Mouse (Mus musculus) spleen, adult 2 months (tissue): ENCODE data around the gene Kxd1. TPM values are rescaled to one million over a fixed set of nuclear protein-coding genes. Genes with fewer than 3 reads are reported as not detected.

Experiments
- DNase-seq, 2 experiments: peaks; one replicate each; pipeline versions ENCODE4 v3.0.0 to v3.0.0-alpha.2; 2012 to 2021; ENCODE audit warnings: low spot score in 2 of 2, low read depth in 1 of 2
- H3K27ac ChIP-seq: fragments of 200-500 bp; 2 replicates; pipeline ENCODE4 v1.5.1; 2012; ENCODE audit warnings: low read length, inconsistent platforms; ENCODE audit not compliant: insufficient read depth
- H3K27me3 ChIP-seq: fragments of 200-500 bp; 2 replicates; pipeline ENCODE4 v1.6.1; 2012; ENCODE audit warnings: mild to moderate bottlenecking, moderate library complexity, low read length, inconsistent platforms; ENCODE audit not compliant: control insufficient read depth, insufficient read depth
- H3K36me3 ChIP-seq: fragments of 200-500 bp; 2 replicates; pipeline ENCODE4 v1.6.1; 2012; ENCODE audit warnings: mild to moderate bottlenecking, low read length, inconsistent platforms; ENCODE audit not compliant: control insufficient read depth, insufficient read depth
- H3K4me1 ChIP-seq: fragments of 200-500 bp; 2 replicates; pipeline ENCODE4 v1.6.1; 2011; ENCODE audit warnings: inconsistent platforms; ENCODE audit not compliant: control insufficient read depth, insufficient read depth, insufficient read length
- H3K4me3 ChIP-seq: fragments of 200-500 bp; 2 replicates; pipeline ENCODE4 v1.5.1; 2011; ENCODE audit warnings: mild to moderate bottlenecking, inconsistent platforms; ENCODE audit not compliant: insufficient read depth, insufficient read length; ENCODE audit errors: extremely low read depth
- CTCF ChIP-seq: fragments of 200-500 bp; IDR thresholded peaks from 2 replicates; pipeline ENCODE4 v1.5.1; 2011; ENCODE audit warnings: mild to moderate bottlenecking, inconsistent platforms; ENCODE audit not compliant: insufficient read depth, insufficient read length, insufficient replicate concordance; ENCODE audit errors: extremely low read depth
- POLR2A ChIP-seq: fragments of 200-500 bp; IDR thresholded peaks from 2 replicates; pipeline ENCODE4 v1.6.1; 2011; ENCODE audit warnings: low read depth, low read length, inconsistent platforms
- WGBS: fragments of 180-500 bp; shearing (Covaris S2); methylation state at CpG from one replicate; pipeline ENCODE4 v1.1.7; 2018; 5-methylcytosine and 5-hydroxymethylcytosine counted together
- polyA plus RNA-seq: library from polyadenylated mRNA; depleted of rRNA; stranded (reverse); fragments of >200 nt; gene quantifications from 2 replicates; pipeline ENCODE4 v1.2.3, GENCODE M21; 2012

Kxd1 gene
- polyA plus RNA-seq, 1 experiment: 50.2 TPM

- no peak for DNase-seq
- WGBS: 55% methylated on average over 10 of the region's 10 CpGs
- Histone ChIP-seq H3K36me3 (no peaks in the 10 kb centered on the region), H3K27me3 (no peaks in the 10 kb centered on the region), H3K4me3 (no peak overlapping the region), H3K27ac (no peak overlapping the region), H3K4me1 (no peaks in the 10 kb centered on the region; the same call in 1 of the 2 replicates)
- TF ChIP-seq CTCF (no peak), POLR2A (no peak)
Measured at GRCm38 (mm10) chr8:70469295-70469916, 58.4 kb downstream of the Kxd1 start.

GRCm38 (mm10) chr8:70468733-70469132, 59.0 kb downstream of the Kxd1 start:
- no peaks in the 10 kb centered on the region for H3K36me3 ChIP-seq
- no peaks in the 10 kb centered on the region for H3K27me3 ChIP-seq
- no peak overlapping the region for H3K4me3 ChIP-seq
- TF ChIP-seq POLR2A (no peak), CTCF (no peak)
- DNase-seq: no peak
- 92% methylated on average over 4 of the region's 4 CpGs for WGBS
- H3K4me1 ChIP-seq: no peaks in the 10 kb centered on the region; the same call in 1 of the 2 replicates
- H3K27ac ChIP-seq: no peak overlapping the region

GRCm38 (mm10) chr8:70467907-70468306, 59.8 kb downstream of the Kxd1 start:
- H3K27me3 ChIP-seq: no peaks in the 10 kb centered on the region
- WGBS: 88% methylated on average over 1 of the region's 1 CpGs
- no peaks in the 10 kb centered on the region for H3K36me3 ChIP-seq
- DNase-seq: no peak
- no peaks in the 10 kb centered on the region; the same call in 1 of the 2 replicates for H3K4me1 ChIP-seq
- no peak for TF ChIP-seq POLR2A
- no peak for TF ChIP-seq CTCF
- H3K27ac ChIP-seq: no peak overlapping the region
- H3K4me3 ChIP-seq: no peak overlapping the region

GRCm38 (mm10) chr8:70467229-70467725, 60.5 kb downstream of the Kxd1 start:
- DNase-seq: no peak
- H3K4me1 ChIP-seq: no peaks in the 10 kb centered on the region; the same call in 1 of the 2 replicates
- no peaks in the 10 kb centered on the region for H3K36me3 ChIP-seq
- TF ChIP-seq CTCF (no peak), POLR2A (no peak)
- no peak overlapping the region for H3K27ac ChIP-seq
- WGBS: 96% methylated on average over 5 of the region's 5 CpGs
- no peaks in the 10 kb centered on the region for H3K27me3 ChIP-seq
- no peak overlapping the region for H3K4me3 ChIP-seq

GRCm38 (mm10) chr8:70466771-70467170, 61.0 kb downstream of the Kxd1 start:
- WGBS: 87% methylated on average over 11 of the region's 11 CpGs
- no peak overlapping the region for H3K4me3 ChIP-seq
- no peaks in the 10 kb centered on the region for H3K27me3 ChIP-seq
- TF ChIP-seq POLR2A (no peak), CTCF (no peak)
- no peaks in the 10 kb centered on the region; the same call in 1 of the 2 replicates for H3K4me1 ChIP-seq
- H3K27ac ChIP-seq: no peak overlapping the region
- H3K36me3 ChIP-seq: no peaks in the 10 kb centered on the region
- DNase-seq: no peak

GRCm38 (mm10) chr8:70466305-70466704, 61.5 kb downstream of the Kxd1 start:
- WGBS: 86% methylated on average over 4 of the region's 4 CpGs
- H3K4me3 ChIP-seq: no peak overlapping the region
- H3K4me1 ChIP-seq: no peaks in the 10 kb centered on the region; the same call in 1 of the 2 replicates
- H3K27me3 ChIP-seq: no peaks in the 10 kb centered on the region
- DNase-seq: no peak
- H3K27ac ChIP-seq: no peak overlapping the region
- no peaks in the 10 kb centered on the region for H3K36me3 ChIP-seq
- TF ChIP-seq CTCF (no peak), POLR2A (no peak)

GRCm38 (mm10) chr8:70465701-70466100, 62.1 kb downstream of the Kxd1 start:
- no peak overlapping the region for H3K27ac ChIP-seq
- TF ChIP-seq CTCF (no peak), POLR2A (no peak)
- WGBS: 92% methylated on average over 4 of the region's 4 CpGs
- no peaks in the 10 kb centered on the region for H3K36me3 ChIP-seq
- H3K27me3 ChIP-seq: no peaks in the 10 kb centered on the region
- DNase-seq: no peak
- H3K4me1 ChIP-seq: no peaks in the 10 kb centered on the region; the same call in 1 of the 2 replicates
- H3K4me3 ChIP-seq: no peak overlapping the region
